Mouse (Mus musculus): ENCODE measurements around the gene 9130213A22Rik. TPM values are rescaled to one million over a fixed set of nuclear protein-coding genes. Genes with fewer than 3 reads are reported as not detected.
A peak's percentile ranks its signal among the peaks of the same experiment; 100 is the strongest.

Gene 9130213A22Rik
- total RNA-seq, 2 experiments from 2014 or later = 0.29 to 0.56 TPM

DNA sequence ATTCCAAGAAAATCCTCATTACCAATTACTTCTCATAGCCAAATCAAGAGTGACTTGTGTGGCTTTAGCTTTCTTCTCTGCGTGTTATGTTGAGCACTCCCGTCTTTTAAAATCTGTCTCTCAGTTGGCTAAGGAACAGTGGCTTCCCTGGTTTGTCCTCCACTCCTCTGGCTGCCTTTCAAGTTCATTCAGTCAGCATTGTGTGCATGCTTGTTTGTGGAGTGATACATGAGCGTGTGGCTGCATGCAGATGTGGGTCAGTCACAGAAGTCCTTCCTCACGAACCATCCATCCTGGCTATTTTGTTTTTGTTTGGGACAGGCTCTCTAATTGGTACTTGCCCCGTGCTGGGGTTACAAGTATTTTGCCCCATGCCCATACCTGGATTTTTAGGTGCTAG, 45.8 kb downstream of the 9130213A22Rik start:
- no peak for DNase-seq (ENCODE audit: low spot score in 2 of 2)

DNA sequence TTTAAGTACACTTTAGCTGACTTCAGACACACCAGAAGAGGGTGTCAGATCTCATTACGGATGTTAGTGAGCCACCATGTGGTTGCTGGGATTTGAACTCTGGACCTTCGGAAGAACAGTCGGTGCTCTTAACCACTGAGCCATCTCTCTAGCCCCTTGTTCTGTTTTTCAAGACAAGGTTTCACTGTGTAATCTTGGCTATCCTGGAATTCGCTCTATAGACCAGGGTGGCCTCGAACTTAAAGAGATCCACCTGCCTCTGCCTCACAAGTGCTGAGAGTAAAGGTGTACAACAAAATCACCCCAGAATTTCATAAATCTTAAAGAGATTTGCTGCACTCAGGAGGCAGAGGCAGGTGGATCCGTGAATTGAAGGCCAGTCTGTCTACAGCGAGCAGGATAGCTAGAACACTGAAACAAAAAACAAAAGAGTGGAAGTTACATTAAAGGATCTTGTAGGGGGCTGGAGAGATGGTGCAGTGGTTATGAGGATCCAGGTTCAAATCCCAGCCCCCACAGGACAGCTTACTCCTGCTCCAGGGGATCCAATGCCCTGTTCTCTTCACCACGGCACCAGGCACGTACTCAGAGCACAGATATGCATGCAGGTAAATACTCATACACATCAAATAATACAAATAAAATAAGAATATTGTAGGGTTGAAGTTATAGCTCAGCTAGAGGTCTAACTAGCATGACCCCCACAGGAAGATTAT, 46.5 kb downstream of the 9130213A22Rik start:
- no peak for DNase-seq (ENCODE audit: low spot score in 2 of 2)

DNA sequence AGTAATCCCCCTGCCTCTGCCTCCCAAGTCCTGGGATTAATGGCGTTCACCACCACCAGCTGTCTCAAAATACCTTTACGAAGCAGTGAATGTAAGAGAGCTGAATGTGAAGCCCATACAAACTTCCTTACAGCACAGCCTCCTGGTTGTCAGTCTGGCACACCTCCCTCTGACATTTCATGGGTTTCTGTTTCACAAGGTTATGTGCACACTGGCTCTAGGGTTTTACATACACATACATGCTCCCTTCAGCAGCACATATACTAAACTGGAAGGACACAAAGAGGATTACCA, 47.7 kb downstream of the 9130213A22Rik start:
- DNase-seq (ENCODE audit: low spot score in 2 of 2) = no peak

DNA sequence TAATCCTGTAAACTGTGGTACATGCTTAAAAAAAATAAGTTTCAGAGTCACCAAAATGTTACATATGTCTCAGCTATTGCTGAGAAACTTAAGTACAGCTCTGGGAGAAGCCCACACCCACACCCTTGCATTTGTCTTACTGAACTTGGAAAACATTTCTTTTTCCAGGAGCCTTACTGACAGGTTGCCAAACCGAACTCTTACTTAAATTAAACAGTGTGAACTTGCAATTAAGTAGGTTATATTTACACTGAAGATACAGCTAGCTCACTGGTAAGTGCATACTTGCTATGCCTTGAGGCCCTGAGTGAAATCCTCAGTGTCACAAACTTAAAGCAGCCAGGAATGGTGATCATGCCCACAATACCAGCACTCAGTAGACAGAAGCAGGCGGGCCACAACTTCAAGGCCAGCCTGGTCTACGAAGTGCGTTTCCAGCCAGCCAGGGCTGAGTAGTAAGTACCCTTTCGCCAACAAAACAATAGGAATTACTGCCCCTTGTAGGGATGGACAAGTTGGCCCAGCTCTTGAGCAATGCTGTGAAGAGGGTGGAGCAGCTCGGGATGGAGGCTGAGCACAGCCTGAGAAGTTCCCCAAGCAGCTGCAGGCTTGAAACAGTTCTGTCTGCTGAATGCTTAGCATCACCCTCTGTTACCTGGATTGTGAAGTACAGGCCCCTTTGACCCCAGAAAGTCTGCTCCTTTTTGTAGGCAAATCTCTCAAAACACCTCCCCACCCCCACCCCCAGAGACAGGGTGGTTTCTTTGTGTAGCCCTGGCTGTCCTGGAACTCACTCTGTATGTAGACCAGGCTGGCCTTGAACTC, 48.2 kb downstream of the 9130213A22Rik start:
- DNase-seq (ENCODE audit: low spot score in 2 of 2) = no peak

DNA sequence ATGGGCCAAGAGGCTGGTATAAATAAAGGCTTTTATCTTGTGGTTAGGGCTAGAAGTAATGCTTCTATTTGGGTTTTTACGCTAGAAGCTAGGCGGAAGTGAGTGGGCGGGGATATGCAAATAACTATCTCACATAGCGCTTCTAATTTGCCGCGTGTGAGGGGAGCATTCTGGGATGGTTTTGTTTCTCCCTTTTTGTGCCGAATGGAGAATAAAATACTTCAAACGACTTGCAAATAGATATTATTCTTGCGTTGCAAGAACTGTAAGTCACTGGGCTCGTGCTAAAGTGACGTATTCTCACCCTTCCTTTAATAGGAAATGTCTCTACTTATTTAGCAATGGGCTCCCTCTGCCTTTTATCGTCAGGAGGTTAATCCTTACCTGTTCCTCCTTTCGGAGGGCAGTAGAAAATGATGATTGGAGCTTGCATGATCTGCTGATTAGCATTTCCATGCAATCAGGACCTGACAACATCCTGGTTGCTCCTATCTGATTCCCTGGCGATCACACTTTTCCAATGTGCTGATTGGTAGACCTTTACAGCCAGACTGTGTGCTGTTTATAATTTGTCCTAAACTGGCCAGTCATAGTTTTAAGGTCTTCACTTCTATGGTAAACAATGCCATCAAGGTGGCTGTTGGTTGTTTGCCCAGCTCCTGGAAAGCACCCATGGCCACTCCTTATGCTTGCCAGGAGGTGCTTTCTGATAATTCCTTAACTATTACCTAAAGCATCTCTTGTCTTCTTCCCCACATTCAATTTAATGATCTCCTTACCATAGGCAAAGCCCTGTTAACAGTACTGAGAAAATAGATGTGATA, 49.1 kb downstream of the 9130213A22Rik start:
- peak in 1 of 2 experiments; percentile 81 for DNase-seq (ENCODE audit: low spot score in 2 of 2)

DNA sequence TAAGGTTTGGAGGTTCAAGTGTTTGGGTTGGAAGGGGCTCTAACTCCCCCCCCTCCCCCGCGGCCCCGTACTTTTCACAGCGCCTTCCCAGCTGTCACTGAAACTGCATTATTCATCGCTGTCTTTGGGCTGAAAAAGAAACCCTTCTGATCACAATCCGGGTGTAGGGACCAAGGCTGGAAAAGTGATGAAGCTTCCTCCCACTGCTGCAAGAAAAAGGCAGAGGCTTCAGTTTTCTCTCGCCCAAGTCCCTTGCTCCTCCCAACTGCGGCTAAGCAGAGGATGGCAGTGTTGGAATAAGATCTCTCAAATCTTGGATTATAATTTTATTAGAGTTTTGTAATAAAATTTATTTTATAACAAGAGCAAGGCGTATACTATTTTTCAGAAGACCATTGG, 49.7 kb downstream of the 9130213A22Rik start:
- DNase-seq (ENCODE audit: low spot score in 2 of 2) = no peak

DNA sequence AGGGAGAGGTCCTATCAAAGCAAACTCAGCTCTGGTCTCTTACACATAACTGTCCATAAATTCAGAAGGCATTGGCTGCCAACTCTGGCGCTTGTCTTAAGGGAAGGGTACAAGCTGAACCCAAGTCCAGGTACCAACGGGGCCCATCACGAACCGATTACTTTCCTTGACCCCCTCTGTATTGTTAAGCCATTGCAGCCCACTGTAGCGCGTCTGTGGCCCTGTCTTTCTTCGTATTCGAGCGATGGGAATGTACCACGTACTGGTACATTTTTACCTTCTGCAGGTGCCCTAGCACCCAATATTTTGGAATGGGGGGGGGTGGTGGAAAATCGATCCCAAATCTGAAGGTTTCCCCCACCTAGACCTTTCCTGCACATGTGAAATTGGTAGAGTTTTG, 50.2 kb downstream of the 9130213A22Rik start:
- no peak for DNase-seq (ENCODE audit: low spot score in 2 of 2)

DNA sequence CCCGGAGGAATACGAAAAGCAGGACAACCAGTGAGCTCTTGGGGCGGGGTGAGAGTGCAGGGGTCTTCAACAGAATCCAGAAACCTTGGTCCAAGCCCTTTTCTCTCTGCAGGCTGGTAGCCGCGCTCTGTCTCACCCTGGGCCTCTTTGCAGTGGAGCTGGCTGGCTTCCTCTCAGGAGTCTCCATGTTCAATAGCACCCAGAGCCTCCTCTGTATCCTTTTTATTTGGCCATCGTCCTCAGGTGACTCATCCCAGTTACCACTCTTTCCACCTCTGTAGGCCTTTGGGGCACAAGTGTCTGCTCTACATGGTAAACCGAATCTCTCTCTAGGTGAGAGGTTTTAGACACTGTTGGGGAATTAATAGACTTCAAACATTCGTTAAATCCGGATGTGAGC, 51.1 kb downstream of the 9130213A22Rik start:
- no peak for DNase-seq (ENCODE audit: low spot score in 2 of 2)

DNA sequence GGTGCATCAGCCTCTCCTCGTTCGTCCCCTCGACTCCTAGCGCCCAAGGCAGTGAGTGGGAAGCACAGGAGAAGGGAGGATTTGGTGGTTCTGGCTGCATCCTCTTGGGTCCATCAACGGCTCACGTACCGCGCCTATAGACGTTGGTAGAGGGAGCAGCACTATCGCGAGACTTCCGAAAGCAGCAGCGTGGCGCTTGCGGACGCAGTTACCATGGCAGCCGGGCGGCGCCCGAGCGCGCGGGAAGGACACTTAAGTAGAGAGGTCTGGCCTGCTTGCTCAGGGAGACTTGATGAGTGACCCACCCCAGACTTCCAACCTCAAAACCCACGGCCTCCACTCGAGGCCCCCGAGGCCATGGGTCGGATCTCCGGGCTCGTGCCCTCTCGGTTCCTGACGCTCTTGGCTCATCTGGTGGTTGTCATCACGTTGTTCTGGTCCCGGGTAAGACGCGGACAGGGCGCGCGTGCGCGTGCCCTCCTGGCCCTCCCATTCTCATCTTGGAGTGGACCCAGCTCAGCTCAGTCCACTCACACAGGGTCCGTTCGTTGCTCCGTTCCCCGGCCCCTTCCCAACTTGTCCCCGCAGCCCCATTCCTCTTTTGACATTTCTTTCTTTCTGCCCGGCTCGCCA, 51.7 kb downstream of the 9130213A22Rik start, which contains the start of gene Tmem107:
Gene Tmem107 (plus strand): TSS at position 217 of the 633 bp plus-strand sequence.
- peak; percentile 84 to 96 for DNase-seq (ENCODE audit: low spot score in 2 of 2)

DNA sequence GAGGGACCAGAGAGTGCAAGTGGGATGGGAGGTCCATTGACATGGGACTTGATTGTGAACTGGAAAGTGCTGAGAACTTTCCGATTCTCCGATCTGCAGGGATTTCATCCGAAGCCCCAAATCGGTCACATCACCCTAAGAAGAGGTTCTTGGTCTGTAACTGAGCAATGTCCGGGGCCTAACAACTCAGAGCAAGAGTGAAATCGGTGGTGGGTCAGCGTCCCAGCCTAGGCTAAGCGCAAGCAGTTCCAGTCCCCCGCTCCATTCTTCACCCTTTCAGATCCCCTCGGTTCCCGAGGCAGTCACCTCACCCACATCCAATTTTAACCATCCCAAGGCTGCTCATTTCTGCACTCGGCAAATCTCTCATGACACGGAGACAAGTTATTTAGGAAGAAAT, 52.3 kb downstream of the 9130213A22Rik start:
- DNase-seq (ENCODE audit: low spot score in 2 of 2) = no peak

Other genes starting within 250 kb of the 9130213A22Rik start
- gene Rnf222, start 234.0 kb downstream of the 9130213A22Rik start, total RNA-seq (2021) = under 1 TPM in 1 of 2 experiments, not detected in 1; 0.07 TPM
- 1,000 to 10,000 TPM; 1,219 to 1,338 TPM for gene Rpl26, start 221.0 kb downstream of the 9130213A22Rik start, total RNA-seq (2021)
- not detected for gene Odf4, start 195.5 kb downstream of the 9130213A22Rik start, total RNA-seq (2021)
- gene Arhgef15, start 165.1 kb downstream of the 9130213A22Rik start, total RNA-seq (2021) = 10 to 100 TPM; 16.9 to 19.0 TPM
- gene Slc25a35, start 154.5 kb downstream of the 9130213A22Rik start, total RNA-seq (2021) = 1 to 10 TPM; 1.1 to 2.7 TPM
- gene Rangrf, start 147.4 kb downstream of the 9130213A22Rik start, total RNA-seq (2021) = 10 to 100 TPM; 23.5 to 25.1 TPM
- 10 to 100 TPM; 14.9 to 16.8 TPM for gene Pfas, start 114.1 kb downstream of the 9130213A22Rik start, total RNA-seq (2021)
- gene Ctc1, start 106.7 kb downstream of the 9130213A22Rik start, total RNA-seq (2021) = 10 to 100 TPM; 21.9 to 23.1 TPM
- 10 to 100 TPM; 25.6 TPM for gene Aurkb, start 76.9 kb downstream of the 9130213A22Rik start, total RNA-seq (2021)
- 10 to 100 TPM; 14.6 to 14.9 TPM for gene Borcs6, start 62.9 kb downstream of the 9130213A22Rik start, total RNA-seq (2021)
- 10 to 100 TPM; 11.7 to 14.3 TPM for gene Tmem107, start 51.8 kb downstream of the 9130213A22Rik start, total RNA-seq (2021)
- 10 to 100 TPM; 61.1 to 70.4 TPM for gene Vamp2, start 34.1 kb downstream of the 9130213A22Rik start, total RNA-seq (2021)
- 10 to 100 TPM; 32.1 to 49.3 TPM for gene Per1, start 27.4 kb downstream of the 9130213A22Rik start, total RNA-seq (2021)
- gene Hes7, start 2.2 kb downstream of the 9130213A22Rik start, total RNA-seq (2021) = under 1 TPM; 0.34 to 0.54 TPM
- under 1 TPM in 1 of 2 experiments, not detected in 1; 0.23 TPM for gene Aloxe3, start 3.3 kb upstream of the 9130213A22Rik start, total RNA-seq (2021)
- not detected for gene Alox12b, start 34.4 kb upstream of the 9130213A22Rik start, total RNA-seq (2021)
- gene Alox8, start 75.3 kb upstream of the 9130213A22Rik start, total RNA-seq (2021) = not detected
- not detected for gene Gucy2e, start 114.4 kb upstream of the 9130213A22Rik start, total RNA-seq (2021)
- gene Cntrob, start 201.2 kb upstream of the 9130213A22Rik start, total RNA-seq (2021) = 10 to 100 TPM; 12.0 to 12.9 TPM
- gene Trappc1, start 201.4 kb upstream of the 9130213A22Rik start, total RNA-seq (2021) = 10 to 100 TPM; 62.2 to 63.1 TPM
- under 1 TPM; 0.49 to 0.56 TPM for gene Kcnab3, start 203.7 kb upstream of the 9130213A22Rik start, total RNA-seq (2021)
- gene Rnf227, start 217.9 kb upstream of the 9130213A22Rik start, total RNA-seq (2021) = 1 to 10 TPM; 2.8 to 3.1 TPM
- gene Chd3, start 246.8 kb upstream of the 9130213A22Rik start, total RNA-seq (2021) = 10 to 100 TPM; 73.0 to 80.8 TPM